Mouse (Mus musculus) neural tube, embryonic 12.5 days (tissue): ENCODE data around the gene Gm10073. TPM values are rescaled to one million over a fixed set of nuclear protein-coding genes. Genes with fewer than 3 reads are reported as not detected.
"Not testable (repeated sequence)": the region's sequence is repeated elsewhere in the genome, so short reads cannot be mapped to it uniquely, and the experiment has no call there.

ENCODE experiments used
- ATAC-seq: fragments of 200-750 bp; cut with Nextera tagmentation; 2 replicates; pipeline ENCODE4 v1.8.0; 2017; ENCODE audit warnings: low read depth, mild to moderate bottlenecking, moderate TSS enrichment, moderate library complexity; ENCODE audit not compliant: low FRiP score
- H3K27ac ChIP-seq: fragments of 300-500 bp; sonication (generic); 2 replicates; pipeline ENCODE4 v1.5.1; 2016
- H3K27me3 ChIP-seq: fragments of 300-500 bp; sonication (generic); replicated peaks from 2 replicates; pipeline ENCODE4 v1.6.1; 2016; ENCODE audit warnings: mild to moderate bottlenecking
- H3K36me3 ChIP-seq: fragments of 300-500 bp; sonication (generic); 2 replicates; pipeline ENCODE4 v1.6.1; 2016; ENCODE audit warnings: mild to moderate bottlenecking
- H3K4me1 ChIP-seq: fragments of 300-500 bp; sonication (generic); 2 replicates; pipeline ENCODE4 v1.6.1; 2016
- H3K4me2 ChIP-seq: fragments of 300-500 bp; sonication (generic); replicated peaks from 2 replicates; pipeline ENCODE4 v1.6.1; 2016; ENCODE audit warnings: mild to moderate bottlenecking
- H3K4me3 ChIP-seq: fragments of 300-500 bp; sonication (generic); 2 replicates; pipeline ENCODE4 v1.5.1; 2016
- H3K9ac ChIP-seq: fragments of 300-500 bp; sonication (generic); 2 replicates; pipeline ENCODE4 v1.6.1; 2016; ENCODE audit warnings: mild to moderate bottlenecking
- H3K9me3 ChIP-seq: fragments of 300-500 bp; sonication (generic); 2 replicates; pipeline ENCODE4 v1.6.1; 2016; ENCODE audit warnings: mild to moderate bottlenecking
- WGBS: fragments of 180-500 bp; shearing (Covaris S2); methylation state at CpG from one replicate; pipeline ENCODE4 v1.1.7; 2016; 5-methylcytosine and 5-hydroxymethylcytosine counted together
- polyA plus RNA-seq: library from polyadenylated mRNA; unstranded; fragments of >200 nt; fragmentation: Nextera tagmentation; extraction: Ambion mirVana; gene quantifications from 2 replicates; pipeline ENCODE4 v1.2.1, GENCODE M21; 2016

Gene Gm10073
- polyA plus RNA-seq, result 2.9 and 4.2 TPM in 2 replicates

DNA sequence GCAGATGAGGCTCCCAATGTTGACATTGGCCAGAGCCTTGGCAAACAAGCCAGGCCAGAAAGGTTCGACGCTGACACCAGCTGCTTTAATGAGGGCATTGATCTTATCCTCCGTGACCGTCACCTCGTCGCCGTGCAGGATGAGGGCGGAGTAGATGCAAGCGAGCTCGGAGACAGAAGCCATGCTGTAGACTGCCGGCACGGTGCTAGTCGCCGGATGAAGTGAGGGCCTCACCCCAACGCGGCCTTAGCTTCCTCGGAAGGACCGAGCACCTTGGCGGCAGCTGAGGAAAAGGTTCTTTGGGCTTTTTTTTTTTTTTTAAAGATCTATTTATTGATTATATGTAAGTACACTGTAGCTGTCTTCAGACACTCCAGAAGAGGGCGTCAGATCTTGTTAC lies at the start of gene Gm10073:
TSS of gene Gm10073 (minus strand) at position 294 of the 400 bp plus-strand sequence.
- H3K4me3 ChIP-seq, H3K9me3 ChIP-seq, H3K27me3 ChIP-seq, ATAC-seq, H3K4me2 ChIP-seq, H3K27ac ChIP-seq, H3K4me1 ChIP-seq, H3K9ac ChIP-seq, H3K36me3 ChIP-seq: not testable (repeated sequence)
- WGBS, result 50% methylated on average over 20 of the region's 20 CpGs

DNA sequence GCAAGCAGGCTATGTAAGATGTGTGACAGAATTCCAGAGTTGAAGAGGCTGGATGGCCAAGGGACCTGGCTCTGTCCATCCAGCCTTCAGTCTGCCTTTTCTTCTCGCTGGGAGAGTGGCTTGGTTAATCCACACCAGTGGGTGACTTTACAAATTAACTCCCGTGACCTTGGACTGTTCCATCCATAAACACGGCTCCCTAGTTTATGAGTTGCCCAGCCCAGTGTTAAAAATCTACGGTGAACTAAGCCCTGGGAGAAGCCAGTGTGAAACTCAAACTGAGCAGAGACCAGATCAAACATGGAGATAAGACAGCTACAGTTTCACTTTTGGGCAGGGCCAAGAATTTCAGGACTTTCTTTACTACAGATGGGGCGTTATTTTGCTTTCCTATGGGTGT lies 49.8 kb upstream of the Gm10073 start:
- no peak overlapping the region for H3K27ac ChIP-seq
- no peaks in the 10 kb centered on the region for H3K36me3 ChIP-seq
- WGBS, result 79% methylated on average over 5 of the region's 5 CpGs
- H3K4me2 ChIP-seq, result no peak overlapping the region
- no peak overlapping the region for H3K9ac ChIP-seq
- 0 out of 2 replicates have a peak, but pooled peaks cover 4% of the 10 kb centered on the region for H3K4me1 ChIP-seq
- H3K4me3 ChIP-seq, result no peak overlapping the region
- H3K9me3 ChIP-seq, result no peaks in the 10 kb centered on the region
- H3K27me3 ChIP-seq, result no peaks in the 10 kb centered on the region
- ATAC-seq, result no peak

DNA sequence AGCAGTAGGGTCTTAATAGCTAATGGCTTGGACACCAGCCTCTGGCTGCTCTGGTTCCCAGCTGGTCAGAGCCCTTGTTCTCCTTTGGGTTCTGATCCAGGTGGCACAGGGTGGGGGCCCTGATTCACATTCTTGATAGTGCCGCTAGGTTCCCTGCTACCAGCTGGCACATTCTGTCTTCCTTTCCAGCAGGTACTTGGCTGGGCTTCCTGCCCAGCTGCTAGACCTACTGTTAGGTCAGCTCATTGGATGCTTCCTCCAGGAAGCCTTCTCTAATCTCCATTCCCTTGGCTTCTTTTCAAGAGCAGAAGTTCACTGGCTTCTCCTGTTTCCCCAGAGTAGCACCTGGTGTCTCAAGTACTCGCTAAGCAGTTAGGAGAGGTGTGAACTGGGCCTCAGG lies 47.2 kb upstream of the Gm10073 start:
- no peak overlapping the region for H3K4me3 ChIP-seq
- 0 out of 2 replicates have a peak, but pooled peaks cover 4% of the 10 kb centered on the region for H3K4me1 ChIP-seq
- H3K27ac ChIP-seq, result no peak overlapping the region
- H3K27me3 ChIP-seq, result no peaks in the 10 kb centered on the region
- H3K9ac ChIP-seq, result no peak overlapping the region
- no peaks in the 10 kb centered on the region for H3K36me3 ChIP-seq
- ATAC-seq, result no peak
- no peaks in the 10 kb centered on the region for H3K9me3 ChIP-seq
- no peak overlapping the region for H3K4me2 ChIP-seq
- 91% methylated on average over 2 of the region's 2 CpGs for WGBS

DNA sequence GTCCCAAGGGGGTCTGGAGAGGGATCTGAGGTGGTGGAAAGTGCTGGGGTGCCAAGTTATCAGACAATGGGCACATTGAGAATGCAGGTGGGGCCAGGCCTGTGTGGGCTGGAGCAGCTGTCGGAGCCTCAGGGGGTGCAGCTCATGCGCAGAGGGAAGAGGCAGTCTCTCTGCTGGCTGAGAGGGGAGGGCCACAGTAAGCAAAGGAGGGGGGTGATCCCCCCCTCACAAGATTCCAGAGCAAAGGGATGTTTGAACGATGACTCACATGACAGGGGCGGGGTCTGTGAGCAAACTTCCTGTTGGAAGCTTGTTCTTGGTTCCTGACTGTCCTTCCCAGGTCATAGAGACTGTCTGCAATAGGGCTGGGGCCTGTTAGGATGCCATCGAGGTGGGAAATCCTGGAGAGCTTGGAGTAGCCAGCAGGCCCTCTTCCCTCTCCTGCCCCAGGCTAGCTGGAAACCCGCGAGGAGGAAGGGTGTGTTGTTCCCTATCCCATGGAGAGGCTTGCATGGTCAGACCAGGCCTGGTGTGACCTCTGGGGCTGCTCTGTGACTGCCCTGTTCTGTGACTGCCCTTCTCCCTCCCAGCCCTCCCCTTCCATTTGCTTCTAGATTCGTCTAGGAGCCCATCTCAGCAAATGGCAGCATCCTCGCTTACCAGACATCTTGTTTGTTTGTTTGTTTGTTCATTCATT lies 46.4 kb upstream of the Gm10073 start:
- H3K4me2 ChIP-seq, result peak overlapping the region; percentile 18; the same call in 1 of the 2 replicates
- H3K27ac ChIP-seq, result no peak overlapping the region
- no peak overlapping the region for H3K4me3 ChIP-seq
- WGBS, result 57% methylated on average over 9 of the region's 9 CpGs
- no peaks in the 10 kb centered on the region for H3K9me3 ChIP-seq
- H3K4me1 ChIP-seq, result 0 out of 2 replicates have a peak, but pooled peaks cover 4% of the 10 kb centered on the region
- H3K27me3 ChIP-seq, result no peaks in the 10 kb centered on the region
- ATAC-seq, result peak; percentile 72
- no peak overlapping the region; the same call in 1 of the 2 replicates for H3K9ac ChIP-seq
- H3K36me3 ChIP-seq, result no peaks in the 10 kb centered on the region

DNA sequence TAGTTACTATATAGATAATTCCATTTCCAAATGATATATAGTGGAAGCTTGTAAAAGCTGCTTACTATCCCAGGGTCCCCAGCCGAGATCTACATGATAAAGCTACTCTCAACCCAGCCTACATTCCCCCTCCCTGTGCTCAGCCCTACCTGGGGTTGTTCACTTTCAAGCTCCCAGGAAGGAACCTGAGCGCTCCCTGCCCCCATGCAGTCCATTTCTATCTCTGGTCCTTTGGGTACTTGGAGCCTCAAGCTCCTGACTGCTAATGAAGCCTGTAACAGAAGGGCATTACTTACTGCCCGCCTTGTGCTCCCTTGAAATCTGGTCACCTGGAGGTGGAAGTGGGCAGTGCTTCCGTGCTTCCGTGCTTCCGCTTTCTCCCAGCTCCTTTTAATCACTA lies 45.1 kb upstream of the Gm10073 start:
- H3K27ac ChIP-seq, result no peak overlapping the region
- no peaks in the 10 kb centered on the region for H3K36me3 ChIP-seq
- ATAC-seq, result no peak
- H3K4me3 ChIP-seq, result no peak overlapping the region
- 0 out of 2 replicates have a peak, but pooled peaks cover 4% of the 10 kb centered on the region for H3K4me1 ChIP-seq
- H3K9me3 ChIP-seq, result no peaks in the 10 kb centered on the region
- H3K9ac ChIP-seq, result no peak overlapping the region
- H3K27me3 ChIP-seq, result no peaks in the 10 kb centered on the region
- H3K4me2 ChIP-seq, result no peak overlapping the region
- 73% methylated on average over 6 of the region's 6 CpGs for WGBS

DNA sequence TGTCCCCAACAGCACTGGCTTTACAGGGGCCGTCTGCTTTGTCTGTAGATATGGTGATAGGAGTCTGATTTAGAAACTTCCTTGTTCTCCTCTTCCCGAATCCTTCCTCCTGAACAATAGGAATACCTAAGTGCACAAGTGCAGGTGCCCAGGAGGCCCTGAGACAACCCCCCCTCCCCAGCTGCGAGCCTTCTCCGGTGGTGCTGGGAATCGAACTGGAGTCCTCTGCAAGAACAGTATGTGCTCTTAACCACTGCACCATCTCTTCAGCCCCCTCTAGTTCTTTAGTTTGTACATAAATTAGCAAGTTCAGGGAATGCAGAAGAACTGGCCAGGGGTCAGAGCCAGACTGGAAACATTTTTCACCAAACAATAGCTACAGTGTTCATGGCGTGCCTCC lies 44.6 kb upstream of the Gm10073 start:
- H3K27me3 ChIP-seq, result no peaks in the 10 kb centered on the region
- 0 out of 2 replicates have a peak, but pooled peaks cover 4% of the 10 kb centered on the region for H3K4me1 ChIP-seq
- no peak overlapping the region for H3K9ac ChIP-seq
- WGBS, result 82% methylated on average over 6 of the region's 6 CpGs
- H3K36me3 ChIP-seq, result no peaks in the 10 kb centered on the region
- no peak overlapping the region for H3K27ac ChIP-seq
- ATAC-seq, result no peak
- no peak overlapping the region for H3K4me3 ChIP-seq
- no peaks in the 10 kb centered on the region for H3K9me3 ChIP-seq
- H3K4me2 ChIP-seq, result no peak overlapping the region

DNA sequence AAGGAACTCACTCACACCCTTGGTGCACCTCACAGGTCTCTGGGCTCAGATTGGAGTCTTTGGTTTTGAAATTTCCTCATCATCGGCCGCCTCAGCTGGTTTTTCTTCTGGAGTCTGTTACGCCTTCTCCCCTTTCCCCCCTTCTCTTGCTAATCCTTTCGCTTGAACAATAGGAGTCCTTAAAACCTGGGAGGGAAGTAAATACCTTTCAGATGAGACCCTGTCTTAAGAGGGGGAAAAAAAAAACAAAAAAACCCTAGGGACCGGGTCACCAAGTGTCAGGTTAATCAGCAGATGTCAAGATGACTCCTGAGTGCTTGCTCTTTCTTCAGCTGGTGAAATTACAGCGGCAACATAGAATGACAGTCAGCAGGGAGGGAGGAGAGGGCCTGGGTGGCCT lies 43.9 kb upstream of the Gm10073 start:
- Histone ChIP-seq H3K4me1 (0 out of 2 replicates have a peak, but pooled peaks cover 4% of the 10 kb centered on the region), H3K9ac (no peak overlapping the region), H3K9me3 (no peaks in the 10 kb centered on the region), H3K27me3 (no peaks in the 10 kb centered on the region), H3K4me3 (no peak overlapping the region), H3K4me2 (no peak overlapping the region), H3K27ac (no peak overlapping the region), H3K36me3 (no peaks in the 10 kb centered on the region)
- 36% methylated on average over 6 of the region's 6 CpGs for WGBS
- ATAC-seq, result no peak

DNA sequence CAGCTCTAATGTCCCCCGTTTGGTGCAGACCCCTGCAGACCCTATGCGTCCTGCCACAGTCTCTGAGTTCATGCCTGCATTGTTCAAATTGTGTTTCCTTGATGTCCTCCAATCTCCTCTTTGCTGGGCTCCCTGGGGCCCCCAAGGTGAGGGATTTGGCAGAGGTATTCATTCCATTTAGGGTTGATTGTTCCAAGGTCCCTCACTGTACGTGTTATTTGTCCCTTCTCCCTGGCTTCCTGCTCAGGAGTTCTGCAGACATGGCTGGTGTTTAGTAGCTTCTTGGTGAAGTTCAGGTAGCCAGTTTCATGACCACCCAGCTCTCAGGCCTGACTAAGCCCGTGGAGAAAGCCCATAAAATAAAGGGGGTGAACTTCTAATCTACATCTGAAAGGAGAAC lies 43.4 kb upstream of the Gm10073 start:
- Histone ChIP-seq H3K4me2 (no peak overlapping the region), H3K9me3 (no peaks in the 10 kb centered on the region), H3K27me3 (no peaks in the 10 kb centered on the region), H3K4me3 (no peak overlapping the region), H3K9ac (no peak overlapping the region), H3K36me3 (no peaks in the 10 kb centered on the region), H3K4me1 (0 out of 2 replicates have a peak, but pooled peaks cover 4% of the 10 kb centered on the region), H3K27ac (no peak overlapping the region)
- ATAC-seq, result no peak
- 54% methylated on average over 4 of the region's 4 CpGs for WGBS

DNA sequence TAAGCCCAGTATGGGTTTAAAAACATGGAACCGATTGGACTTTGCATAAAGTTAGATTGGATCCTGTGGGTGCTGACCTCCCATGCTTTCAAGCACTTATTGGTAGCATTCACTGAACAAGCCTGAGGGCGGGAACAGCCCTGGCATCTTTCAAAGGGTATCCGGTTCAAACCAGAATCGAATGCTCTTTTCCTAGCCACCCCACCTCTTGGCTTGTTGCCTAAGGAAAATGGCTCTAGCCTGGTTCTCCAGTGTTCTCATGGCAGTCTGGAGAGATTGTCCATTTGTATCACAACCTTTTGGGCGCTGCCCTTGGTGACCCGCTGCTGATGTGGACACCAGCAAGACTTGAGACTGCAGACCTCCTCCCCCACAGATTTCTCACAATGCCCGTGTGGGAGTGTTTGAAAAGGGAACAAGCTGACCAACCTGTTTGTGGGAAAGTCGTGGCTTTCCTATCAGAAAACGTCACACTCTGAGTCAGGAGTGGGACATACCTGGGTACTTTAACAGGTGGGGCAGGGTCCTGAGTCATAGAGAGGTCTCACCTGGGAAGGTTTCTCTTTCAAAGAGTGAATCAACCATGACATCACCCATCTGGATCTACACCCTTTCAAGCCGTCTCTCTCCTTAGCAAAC lies 42.5 kb upstream of the Gm10073 start:
- no peak overlapping the region for H3K4me2 ChIP-seq
- no peaks in the 10 kb centered on the region for H3K9me3 ChIP-seq
- no peaks in the 10 kb centered on the region for H3K27me3 ChIP-seq
- H3K27ac ChIP-seq, result no peak overlapping the region
- 0 out of 2 replicates have a peak, but pooled peaks cover 4% of the 10 kb centered on the region for H3K4me1 ChIP-seq
- no peak overlapping the region for H3K4me3 ChIP-seq
- H3K36me3 ChIP-seq, result no peaks in the 10 kb centered on the region
- WGBS, result 81% methylated on average over 10 of the region's 10 CpGs
- no peak for ATAC-seq
- H3K9ac ChIP-seq, result no peak overlapping the region

DNA sequence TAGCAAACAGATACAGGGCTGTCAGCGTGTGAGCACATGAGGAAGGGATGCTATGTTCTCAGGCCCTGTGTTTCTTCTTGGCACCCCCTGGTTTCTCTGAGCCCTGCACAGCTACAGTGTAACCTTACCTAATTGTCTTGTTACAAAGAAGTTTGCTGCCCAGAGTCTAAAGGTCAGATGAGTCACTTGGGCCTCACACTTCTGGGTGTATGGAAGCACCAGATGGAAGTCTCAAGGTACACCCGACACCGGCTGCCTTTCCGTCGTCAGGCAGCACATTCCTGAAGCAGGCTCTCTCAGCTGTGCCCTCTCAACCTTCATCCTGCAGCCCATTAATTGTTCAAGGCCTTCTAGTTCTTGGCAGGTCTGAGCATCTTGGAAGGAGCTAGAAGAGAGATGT lies 41.4 kb upstream of the Gm10073 start:
- Histone ChIP-seq H3K4me3 (no peak overlapping the region), H3K27me3 (no peaks in the 10 kb centered on the region), H3K9me3 (no peaks in the 10 kb centered on the region), H3K27ac (no peak overlapping the region), H3K4me1 (no peaks in the 10 kb centered on the region), H3K36me3 (no peaks in the 10 kb centered on the region), H3K9ac (no peak overlapping the region), H3K4me2 (no peak overlapping the region)
- ATAC-seq, result no peak
- whole genome bisulfite sequencing, result 68% methylated on average over 5 of the region's 5 CpGs

DNA sequence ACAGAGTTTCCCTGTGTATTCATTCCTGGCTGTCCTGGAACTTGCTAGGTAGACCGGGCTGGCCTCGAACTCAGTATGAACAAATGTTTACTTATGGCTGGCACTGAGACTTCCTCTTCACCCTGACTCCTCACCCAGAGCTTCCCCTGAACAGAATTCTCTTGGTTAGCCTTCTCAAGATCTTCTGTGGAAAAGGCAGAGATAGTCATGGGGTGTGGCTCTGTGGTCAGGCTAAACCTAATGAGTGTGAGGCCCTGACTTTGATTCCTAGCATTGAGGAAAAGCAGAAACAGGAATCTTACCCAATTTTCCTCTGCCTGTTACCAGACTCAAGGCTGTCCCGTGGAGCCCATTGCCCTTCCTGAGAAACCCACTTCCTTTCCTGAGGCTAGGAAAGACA lies 38.8 kb upstream of the Gm10073 start:
- Histone ChIP-seq H3K4me3 (no peak overlapping the region), H3K9me3 (no peaks in the 10 kb centered on the region), H3K9ac (no peak overlapping the region), H3K27me3 (peaks cover 3% of the 10 kb centered on the region), H3K4me1 (no peaks in the 10 kb centered on the region), H3K36me3 (no peaks in the 10 kb centered on the region), H3K4me2 (no peak overlapping the region), H3K27ac (no peak overlapping the region)
- 77% methylated on average over 3 of the region's 3 CpGs for WGBS
- no peak for ATAC-seq

DNA sequence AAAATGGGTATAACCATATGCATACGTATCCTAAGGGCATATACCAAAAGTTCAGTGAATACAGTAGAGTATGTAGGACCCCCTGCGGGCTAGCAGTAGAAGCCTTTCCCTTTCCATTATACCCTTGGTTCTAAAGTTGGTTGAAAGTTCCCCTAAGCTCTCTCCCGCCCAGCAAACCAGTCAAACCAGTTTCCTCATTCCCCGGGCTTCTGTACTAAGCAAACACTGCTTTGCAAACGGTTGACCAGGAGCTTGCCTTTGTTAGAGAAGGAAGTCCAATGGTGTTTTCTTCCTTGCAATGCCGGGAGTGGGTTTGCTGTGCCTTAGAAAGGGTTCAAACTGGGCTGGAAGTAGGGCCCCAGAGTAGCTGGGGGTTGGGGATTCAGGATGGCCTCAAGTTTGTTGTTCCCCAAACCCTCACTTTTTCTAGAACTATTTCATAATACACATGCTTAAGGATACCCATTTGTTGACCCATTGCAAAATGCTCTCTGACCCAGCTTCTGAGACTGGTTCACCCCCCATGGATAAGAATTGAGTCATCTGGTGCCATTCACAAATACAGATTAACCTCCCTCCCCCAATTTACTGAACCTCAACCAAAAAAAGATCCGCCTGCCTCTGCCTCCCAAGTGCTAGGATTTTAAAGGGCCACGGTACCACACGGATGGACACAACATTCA lies 37.8 kb upstream of the Gm10073 start:
- Histone ChIP-seq H3K27ac (no peak overlapping the region), H3K27me3 (peaks cover 11% of the 10 kb centered on the region), H3K9me3 (no peaks in the 10 kb centered on the region), H3K36me3 (no peaks in the 10 kb centered on the region), H3K4me2 (no peak overlapping the region), H3K4me1 (no peaks in the 10 kb centered on the region), H3K4me3 (no peak overlapping the region), H3K9ac (no peak overlapping the region)
- WGBS, result 71% methylated on average over 9 of the region's 9 CpGs
- ATAC-seq, result no peak
